Mouse (Mus musculus) kidney, postnatal 0 days (tissue): ENCODE measurements around the gene Ift122. TPM values are rescaled to one million over a fixed set of nuclear protein-coding genes. Genes with fewer than 3 reads are reported as not detected.

Experiments used
- ATAC-seq: fragments of 200-750 bp; cut with Nextera tagmentation; replicated peaks from 2 replicates; pipeline ENCODE4 v1.8.0; 2017; ENCODE audit warnings: low read depth, moderate number of reproducible peaks, moderate TSS enrichment, moderate library complexity; ENCODE audit not compliant: low FRiP score
- DNase-seq: peaks from one replicate; pipeline ENCODE4 v3.0.0-alpha.2; 2016; ENCODE audit warnings: low spot score
- H3K27ac ChIP-seq: fragments of 300-500 bp; sonication (generic); 2 replicates; pipeline ENCODE4 v1.5.1; 2014; ENCODE audit warnings: mild to moderate bottlenecking
- H3K27me3 ChIP-seq: fragments of 300-500 bp; sonication (generic); 2 replicates; pipeline ENCODE4 v1.6.1; 2014; ENCODE audit warnings: low read length, mixed read lengths; ENCODE audit not compliant: insufficient read depth
- H3K36me3 ChIP-seq: fragments of 300-500 bp; sonication (generic); 2 replicates; pipeline ENCODE4 v1.6.1; 2014; ENCODE audit warnings: low read length, mixed read lengths; ENCODE audit not compliant: insufficient read depth
- H3K4me1 ChIP-seq: fragments of 300-500 bp; sonication (generic); replicated peaks from 2 replicates; pipeline ENCODE4 v1.6.1; 2014; ENCODE audit warnings: antibody characterized with exemption, low read length, mixed read lengths; ENCODE audit not compliant: insufficient read depth
- H3K4me2 ChIP-seq: fragments of 300-500 bp; sonication (generic); 2 replicates; pipeline ENCODE4 v1.6.1; 2014; ENCODE audit warnings: mild to moderate bottlenecking, low read length, moderate library complexity, mixed read lengths
- H3K4me3 ChIP-seq: fragments of 300-500 bp; sonication (generic); replicated peaks from 2 replicates; pipeline ENCODE4 v1.5.1; 2014; ENCODE audit warnings: low read depth, low read length
- H3K9ac ChIP-seq: fragments of 300-500 bp; sonication (generic); 2 replicates; pipeline ENCODE4 v1.6.1; 2014; ENCODE audit warnings: low read depth, low read length
- H3K9me3 ChIP-seq: fragments of 300-500 bp; sonication (generic); replicated peaks from 2 replicates; pipeline ENCODE4 v1.6.1; 2016; ENCODE audit warnings: low read length, inconsistent platforms, mixed read lengths
- CTCF ChIP-seq: IDR thresholded peaks from 2 replicates; pipeline ENCODE4 v1.5.1; 2016; ENCODE audit warnings: antibody characterized with exemption, low read depth, mild to moderate bottlenecking, moderate library complexity
- WGBS: fragments of 180-500 bp; shearing (Covaris S2); extraction: QIAGEN DNeasy Blood & Tissue Kit; methylation state at CpG from one replicate; pipeline ENCODE4 v1.1.7; 2014; 5-methylcytosine and 5-hydroxymethylcytosine counted together
- polyA plus RNA-seq: library from polyadenylated mRNA; unstranded; fragments of >200 nt; fragmentation: Nextera tagmentation; extraction: Ambion mirVana; gene quantifications from 2 replicates; pipeline ENCODE4 v1.2.1, GENCODE M21; 2015

The Ift122 gene
- polyA plus RNA-seq, 1 experiment from 2014 or later: 14.9 TPM

- H3K4me2 ChIP-seq: no peak overlapping the region
- H3K4me1 ChIP-seq: peaks cover 15% of the 10 kb centered on the region
- no peaks in the 10 kb centered on the region for H3K9me3 ChIP-seq
- no peak overlapping the region for H3K9ac ChIP-seq
- no peaks in the 10 kb centered on the region for H3K27me3 ChIP-seq
- 0 out of 2 replicates have a peak, but pooled peaks cover 36% of the 10 kb centered on the region for H3K36me3 ChIP-seq
- no peak for DNase-seq
- no peak overlapping the region for H3K4me3 ChIP-seq
- ATAC-seq: no peak
- TF ChIP-seq CTCF: no peak
- no peak overlapping the region for H3K27ac ChIP-seq
- WGBS: 69% methylated on average over 9 of the region's 9 CpGs
These were observed 115.8 kb downstream of the Ift122 start for GRCm38 (mm10) chr6:115969103-115969502.

- H3K4me3 ChIP-seq: no peak overlapping the region
- no peak overlapping the region for H3K9ac ChIP-seq
- H3K4me1 ChIP-seq: peaks cover 15% of the 10 kb centered on the region
- no peaks in the 10 kb centered on the region for H3K27me3 ChIP-seq
- H3K9me3 ChIP-seq: no peaks in the 10 kb centered on the region
- ATAC-seq (no peak), DNase-seq (no peak)
- 72% methylated on average over 4 of the region's 6 CpGs for WGBS
- no peak for TF ChIP-seq CTCF
- H3K27ac ChIP-seq: no peak overlapping the region
- peaks cover 37% of the 10 kb centered on the region; the same call in 1 of the 2 replicates for H3K36me3 ChIP-seq
- no peak overlapping the region for H3K4me2 ChIP-seq
These were observed 116.7 kb downstream of the Ift122 start for GRCm38 (mm10) chr6:115969952-115970351.

- Histone ChIP-seq H3K4me1 (peaks cover 15% of the 10 kb centered on the region), H3K27ac (0 out of 2 replicates have a peak overlapping the region, but pooled peaks have one; percentile 25), H3K4me2 (no peak overlapping the region), H3K9ac (no peak overlapping the region), H3K27me3 (no peaks in the 10 kb centered on the region), H3K9me3 (no peaks in the 10 kb centered on the region), H3K36me3 (peaks cover 41% of the 10 kb centered on the region), H3K4me3 (no peak overlapping the region)
- TF ChIP-seq CTCF: no peak
- WGBS: 29% methylated on average over 13 of the region's 13 CpGs
- ATAC-seq: no peak
- DNase-seq: no peak
These were observed 118.2 kb downstream of the Ift122 start for GRCm38 (mm10) chr6:115971273-115972060.

- 78% methylated on average over 7 of the region's 7 CpGs for WGBS
- H3K36me3 ChIP-seq: peaks cover 40% of the 10 kb centered on the region
- no peak for TF ChIP-seq CTCF
- H3K4me3 ChIP-seq: no peak overlapping the region
- no peak for ATAC-seq
- H3K27ac ChIP-seq: no peak overlapping the region
- no peaks in the 10 kb centered on the region for H3K9me3 ChIP-seq
- no peak overlapping the region for H3K4me2 ChIP-seq
- no peaks in the 10 kb centered on the region for H3K27me3 ChIP-seq
- H3K9ac ChIP-seq: no peak overlapping the region
- DNase-seq: no peak
- H3K4me1 ChIP-seq: peaks cover 15% of the 10 kb centered on the region
These were observed 119.0 kb downstream of the Ift122 start for GRCm38 (mm10) chr6:115972083-115972764.

GRCm38 (mm10) chr6:115973139-115973875 is 120.0 kb downstream of the Ift122 start:
- WGBS: 60% methylated on average over 15 of the region's 15 CpGs
- ATAC-seq (no peak), DNase-seq (no peak)
- Histone ChIP-seq H3K9ac (no peak overlapping the region), H3K4me3 (no peak overlapping the region), H3K4me1 (peaks cover 15% of the 10 kb centered on the region), H3K27me3 (no peaks in the 10 kb centered on the region), H3K4me2 (no peak overlapping the region), H3K27ac (no peak overlapping the region), H3K9me3 (no peaks in the 10 kb centered on the region), H3K36me3 (peaks cover 35% of the 10 kb centered on the region)
- TF ChIP-seq CTCF: no peak
